Mouse (Mus musculus) embryonic facial prominence, embryonic 10.5 days (tissue): ENCODE data around the gene Cks1b. TPM values are rescaled to one million over a fixed set of nuclear protein-coding genes. Genes with fewer than 3 reads are reported as not detected.
"Not testable (repeated sequence)": the region's sequence is repeated elsewhere in the genome, so short reads cannot be mapped to it uniquely, and the experiment has no call there.

ENCODE experiments used
- DNase-seq: peaks from one replicate; pipeline ENCODE4 v3.0.0-alpha.2; 2017; ENCODE audit warnings: low spot score
- H3K27ac ChIP-seq: fragments of 300-500 bp; sonication (generic); replicated peaks from 2 replicates; pipeline ENCODE4 v1.5.1; 2016; ENCODE audit warnings: mild to moderate bottlenecking
- H3K27me3 ChIP-seq: fragments of 300-500 bp; sonication (generic); replicated peaks from 2 replicates; pipeline ENCODE4 v1.6.1; 2016; ENCODE audit warnings: low read depth, mild to moderate bottlenecking; ENCODE audit not compliant: poor library complexity, severe bottlenecking
- H3K36me3 ChIP-seq: fragments of 300-500 bp; sonication (generic); replicated peaks from 2 replicates; pipeline ENCODE4 v1.6.1; 2016; ENCODE audit warnings: mild to moderate bottlenecking, moderate library complexity
- H3K4me1 ChIP-seq: fragments of 300-500 bp; sonication (generic); 2 replicates; pipeline ENCODE4 v1.6.1; 2016
- H3K4me3 ChIP-seq: fragments of 300-500 bp; sonication (generic); 2 replicates; pipeline ENCODE4 v1.5.1; 2016; ENCODE audit warnings: mild to moderate bottlenecking, moderate library complexity
- H3K9me3 ChIP-seq: fragments of 300-500 bp; sonication (generic); 2 replicates; pipeline ENCODE4 v1.6.1; 2016; ENCODE audit warnings: mild to moderate bottlenecking
- WGBS: fragments of 180-500 bp; shearing (Covaris S2); methylation state at CpG from one replicate; pipeline ENCODE4 v1.1.7; 2016; 5-methylcytosine and 5-hydroxymethylcytosine counted together
- polyA plus RNA-seq: library from polyadenylated mRNA; unstranded; fragments of >200 nt; fragmentation: Nextera tagmentation; extraction: Ambion mirVana; gene quantifications from 2 replicates; pipeline ENCODE4 v1.2.1, GENCODE M21; 2016

Cks1b gene
- polyA plus RNA-seq, 1 experiment from 2014 or later: 805 TPM

DNA sequence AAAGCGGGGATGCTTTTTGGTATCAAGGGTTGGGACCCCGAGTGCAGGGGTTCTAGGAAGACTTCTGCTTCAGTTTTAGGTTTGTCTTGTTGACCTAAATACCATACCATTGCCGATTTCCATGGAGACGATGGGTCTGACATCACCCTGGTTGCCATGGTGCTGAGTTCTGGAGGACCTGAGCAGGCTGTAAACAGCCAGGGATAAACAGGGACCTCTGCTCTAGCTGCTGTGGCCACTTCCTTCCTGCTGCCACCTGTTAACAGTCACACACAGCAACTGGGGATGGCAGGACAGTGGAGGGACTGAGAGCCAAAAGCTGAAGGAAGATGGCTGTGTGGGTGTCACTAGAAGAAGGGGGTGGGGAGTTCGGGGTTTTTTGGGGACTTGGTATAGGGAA lies 19.1 kb upstream of the Cks1b start:
- H3K4me1 ChIP-seq: peaks cover 31% of the 10 kb centered on the region
- DNase-seq: peak; percentile 48
- H3K4me3 ChIP-seq: peak overlapping the region; percentile 67
- no peaks in the 10 kb centered on the region for H3K27me3 ChIP-seq
- H3K36me3 ChIP-seq: peaks cover 39% of the 10 kb centered on the region
- H3K27ac ChIP-seq: peak overlapping the region; percentile 85
- H3K9me3 ChIP-seq: no peaks in the 10 kb centered on the region
- WGBS: 35% methylated on average over 5 of the region's 5 CpGs

- Histone ChIP-seq H3K4me3 (peak within 1 kb of the TSS; percentile 67), H3K27me3 (no peaks in the 10 kb centered on the region), H3K27ac (peak within 1 kb of the TSS; percentile 85), H3K9me3 (no peaks in the 10 kb centered on the region), H3K4me1 (peaks cover 37% of the 10 kb centered on the region), H3K36me3 (peaks cover 42% of the 10 kb centered on the region)
- 5% methylated on average over 16 of the region's 16 CpGs for WGBS
- peak; percentile 91 for DNase-seq
These were observed 18.3 kb upstream of the Cks1b start, which contains the start of gene Pbxip1 for GRCm38 (mm10) chr3:89436176-89437113. TSS of gene Pbxip1 (plus strand) at chr3:89436706.

DNA sequence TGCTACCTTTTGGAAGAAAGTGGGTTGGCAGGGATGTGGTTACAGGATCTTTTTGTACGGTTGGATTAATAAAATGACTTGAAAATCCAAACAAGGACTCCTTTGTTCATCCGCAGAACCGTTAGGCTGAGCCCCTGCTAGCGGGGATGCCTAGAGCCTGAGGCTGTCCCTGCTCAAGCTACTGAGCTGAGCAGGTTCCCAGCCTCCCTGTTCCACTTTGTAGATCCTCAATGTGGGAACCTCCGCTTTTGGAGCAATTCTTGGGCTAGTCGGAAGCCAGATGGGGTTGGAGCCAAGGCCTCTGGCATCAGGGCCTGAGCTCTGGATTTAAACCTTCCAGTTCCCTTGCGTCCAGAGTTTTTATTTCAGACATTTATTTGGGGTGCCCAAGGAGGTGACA lies 16.9 kb upstream of the Cks1b start:
- Histone ChIP-seq H3K36me3 (peaks cover 36% of the 10 kb centered on the region), H3K4me3 (no peak overlapping the region), H3K9me3 (no peaks in the 10 kb centered on the region), H3K4me1 (peaks cover 51% of the 10 kb centered on the region), H3K27ac (no peak overlapping the region), H3K27me3 (no peaks in the 10 kb centered on the region)
- DNase-seq: no peak
- 60% methylated on average over 7 of the region's 7 CpGs for WGBS

- peak overlapping the region; percentile 24; the same call in 1 of the 2 replicates for H3K27ac ChIP-seq
These were observed 16.3 kb upstream of the Cks1b start for GRCm38 (mm10) chr3:89434532-89434931.

DNA sequence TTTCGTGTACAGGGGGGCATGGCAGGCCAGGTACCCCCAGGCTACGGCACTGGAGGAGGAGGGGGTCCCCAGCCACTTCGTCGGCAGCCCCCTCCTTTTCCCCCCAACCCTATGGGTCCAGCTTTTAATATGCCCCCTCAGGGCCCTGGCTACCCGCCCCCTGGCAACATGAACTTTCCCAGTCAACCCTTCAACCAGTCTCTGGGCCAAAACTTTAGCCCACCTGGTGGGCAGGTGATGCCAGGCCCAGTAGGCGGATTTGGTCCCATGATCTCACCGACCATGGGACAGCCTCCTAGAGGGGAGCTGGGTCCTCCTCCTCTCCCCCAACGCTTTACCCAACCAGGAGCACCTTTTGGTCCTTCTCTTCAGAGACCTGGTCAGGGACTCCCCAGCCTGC lies 14.4 kb upstream of the Cks1b start:
- Histone ChIP-seq H3K9me3 (no peaks in the 10 kb centered on the region), H3K27me3 (no peaks in the 10 kb centered on the region), H3K36me3 (peaks cover 45% of the 10 kb centered on the region), H3K27ac (no peak overlapping the region), H3K4me3 (0 out of 2 replicates have a peak overlapping the region, but pooled peaks have one; percentile 2), H3K4me1 (peaks cover 49% of the 10 kb centered on the region)
- no peak for DNase-seq
- WGBS: 93% methylated on average over 8 of the region's 8 CpGs

More at GRCm38 (mm10) chr3:89434532-89434931, 16.3 kb upstream of the Cks1b start:
- H3K36me3 ChIP-seq: peaks cover 32% of the 10 kb centered on the region
- H3K4me1 ChIP-seq: peaks cover 56% of the 10 kb centered on the region
- no peaks in the 10 kb centered on the region for H3K27me3 ChIP-seq
- WGBS: 81% methylated on average over 11 of the region's 11 CpGs
- H3K4me3 ChIP-seq: no peak overlapping the region
- no peaks in the 10 kb centered on the region for H3K9me3 ChIP-seq
- DNase-seq: no peak

DNA sequence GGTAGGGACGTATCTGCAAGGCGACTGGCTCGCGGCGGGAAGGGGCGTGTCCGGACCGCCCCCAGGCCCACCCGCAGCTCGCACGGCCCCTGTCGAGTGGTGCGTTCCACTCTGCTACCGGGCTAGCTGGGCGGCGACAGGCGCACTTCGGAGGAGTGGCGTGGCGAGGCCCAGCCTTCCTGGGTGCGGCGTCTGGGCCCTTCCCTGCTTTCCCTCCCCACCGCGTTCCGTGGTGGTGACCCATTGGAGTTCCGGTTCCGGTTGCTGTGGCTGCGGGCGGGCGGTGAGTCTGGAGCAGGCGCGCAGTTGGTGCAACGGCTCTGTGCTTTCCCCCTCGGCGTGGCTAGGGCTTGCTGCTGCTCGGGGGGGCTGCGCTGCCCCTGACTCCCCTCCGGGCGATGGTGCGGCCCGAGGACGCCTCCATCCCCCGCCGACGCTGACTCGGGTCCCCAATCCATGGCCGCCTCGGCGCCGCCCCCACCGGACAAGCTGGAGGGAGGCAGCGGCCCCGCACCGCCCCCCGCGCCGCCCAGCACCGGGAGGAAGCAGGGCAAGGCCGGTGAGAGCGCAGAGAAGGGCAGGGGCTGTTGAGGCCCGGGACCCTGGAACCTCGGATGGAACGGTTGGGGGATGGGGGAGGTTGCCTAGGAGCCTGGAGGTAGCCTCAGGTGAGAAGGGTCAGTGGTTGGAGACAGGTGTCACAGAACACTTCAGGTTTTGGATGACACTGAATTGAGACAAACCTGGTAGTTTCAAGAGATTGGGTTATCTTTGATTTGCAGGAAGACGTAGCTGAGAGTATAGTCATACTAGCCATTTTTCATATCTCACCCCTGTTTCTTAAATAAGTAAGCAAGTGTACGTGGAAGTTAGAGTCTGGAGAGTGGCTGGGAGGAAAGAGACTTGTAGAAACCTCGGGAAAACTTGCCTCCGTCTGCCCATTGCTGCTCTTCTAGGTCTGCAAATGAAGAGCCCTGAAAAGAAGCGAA lies 12.3 kb upstream of the Cks1b start, which contains the start of gene Pygo2:
Gene Pygo2, plus strand, starts transcription at position 44 of the 989 bp plus-strand sequence.
- H3K27ac ChIP-seq: peak within 1 kb of the TSS; percentile 91
- no peaks in the 10 kb centered on the region for H3K27me3 ChIP-seq
- DNase-seq: peak; percentile 98
- peaks cover 33% of the 10 kb centered on the region for H3K4me1 ChIP-seq
- H3K36me3 ChIP-seq: peaks cover 65% of the 10 kb centered on the region
- H3K4me3 ChIP-seq: peak within 1 kb of the TSS; percentile 93
- 2% methylated on average over 68 of the region's 68 CpGs for WGBS
- no peaks in the 10 kb centered on the region for H3K9me3 ChIP-seq

DNA sequence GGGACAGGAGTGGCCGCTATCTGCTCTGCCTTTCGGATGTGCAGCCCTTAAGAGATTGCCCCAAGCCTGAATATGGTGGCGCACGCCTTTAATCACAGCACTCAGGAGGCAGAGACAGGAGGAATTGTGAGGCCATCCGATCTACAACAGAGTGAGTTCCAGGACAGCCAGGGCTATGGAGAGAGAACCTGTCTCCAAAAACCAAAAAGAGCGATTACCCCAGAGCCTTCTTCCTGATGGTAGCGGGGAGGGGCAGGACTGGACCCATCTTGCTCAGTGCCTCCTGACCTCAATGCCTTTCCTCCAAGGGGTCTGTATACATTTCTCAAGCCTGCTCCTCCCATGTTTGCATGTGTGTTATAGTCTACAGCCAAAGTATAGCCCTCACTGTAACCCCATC lies 10.8 kb upstream of the Cks1b start:
- H3K4me3 ChIP-seq, H3K27ac ChIP-seq, H3K27me3 ChIP-seq, H3K9me3 ChIP-seq, DNase-seq: not testable (repeated sequence)
- H3K36me3 ChIP-seq: peaks cover 67% of the 10 kb centered on the region
- H3K4me1 ChIP-seq: peaks cover 33% of the 10 kb centered on the region
- 91% methylated on average over 7 of the region's 7 CpGs for WGBS

DNA sequence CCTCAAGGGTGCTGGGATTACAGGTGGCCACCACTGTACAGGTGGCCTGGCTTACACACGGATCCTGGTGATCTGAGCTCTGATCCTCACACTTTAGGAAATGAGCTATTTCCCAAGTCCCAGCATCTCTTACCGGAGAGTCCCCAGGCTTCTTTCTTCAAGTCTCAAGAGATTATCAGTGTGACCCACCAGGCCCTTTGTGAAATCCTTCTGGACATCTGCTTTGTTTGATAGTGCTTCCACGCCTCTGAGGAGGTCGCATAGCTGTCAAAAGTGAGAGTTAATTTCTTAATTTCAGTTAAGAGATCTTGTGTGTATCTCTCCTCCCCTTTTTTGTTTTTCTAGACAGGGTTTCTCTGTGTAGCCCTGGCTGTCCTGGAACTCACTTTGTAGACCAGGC lies 7.7 kb upstream of the Cks1b start:
- Histone ChIP-seq H3K9me3 (no peaks in the 10 kb centered on the region), H3K27me3 (no peaks in the 10 kb centered on the region), H3K36me3 (peaks cover 59% of the 10 kb centered on the region), H3K4me3 (no peak overlapping the region), H3K4me1 (peaks cover 49% of the 10 kb centered on the region), H3K27ac (no peak overlapping the region)
- DNase-seq: no peak
- 89% methylated on average over 4 of the region's 4 CpGs for WGBS

DNA sequence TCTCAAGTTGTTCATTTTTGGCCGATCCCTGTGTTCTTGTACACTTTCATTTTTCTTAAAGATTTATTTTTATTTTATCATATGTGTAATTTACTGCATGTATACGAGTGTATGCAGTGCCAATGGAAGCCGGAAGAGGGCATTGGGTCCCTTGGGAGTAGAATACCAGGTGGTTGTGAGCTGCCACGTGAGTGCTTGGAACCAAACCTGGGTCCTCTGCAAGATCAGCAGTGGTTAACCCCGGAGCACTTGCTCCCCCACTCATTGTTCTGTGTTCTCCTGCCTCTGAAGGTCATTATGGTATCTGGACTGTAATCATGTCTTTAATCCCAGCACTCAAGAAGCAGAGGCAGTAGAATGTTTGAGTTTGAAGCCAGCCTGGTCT lies 7.0 kb upstream of the Cks1b start:
- Histone ChIP-seq H3K36me3 (peaks cover 59% of the 10 kb centered on the region), H3K27me3 (no peaks in the 10 kb centered on the region), H3K4me1 (peaks cover 48% of the 10 kb centered on the region), H3K4me3 (no peak overlapping the region), H3K9me3 (no peaks in the 10 kb centered on the region), H3K27ac (no peak overlapping the region)
- 88% methylated on average over 5 of the region's 5 CpGs for WGBS
- no peak for DNase-seq

GRCm38 (mm10) chr3:89424416-89425140 lies 6.4 kb upstream of the Cks1b start:
- peak overlapping the region; percentile 11; the same call in 1 of the 2 replicates for H3K4me3 ChIP-seq
- no peak overlapping the region for H3K27ac ChIP-seq
- 93% methylated on average over 5 of the region's 5 CpGs for WGBS
- H3K4me1 ChIP-seq: peaks cover 48% of the 10 kb centered on the region
- no peak for DNase-seq
- peaks cover 59% of the 10 kb centered on the region for H3K36me3 ChIP-seq
- no peaks in the 10 kb centered on the region for H3K27me3 ChIP-seq
- H3K9me3 ChIP-seq: no peaks in the 10 kb centered on the region

GRCm38 (mm10) chr3:89422556-89423205 lies 4.5 kb upstream of the Cks1b start:
- 73% methylated on average over 6 of the region's 6 CpGs for WGBS
- no peak for DNase-seq
- peaks cover 46% of the 10 kb centered on the region for H3K36me3 ChIP-seq
- peak overlapping the region; percentile 89 for H3K27ac ChIP-seq
- H3K9me3 ChIP-seq: no peaks in the 10 kb centered on the region
- H3K27me3 ChIP-seq: no peaks in the 10 kb centered on the region
- peak overlapping the region; percentile 65 for H3K4me3 ChIP-seq
- H3K4me1 ChIP-seq: peaks cover 54% of the 10 kb centered on the region
